Mouse (Mus musculus): Measurements from ENCODE around the gene Ggta1. TPM values are rescaled to one million over a fixed set of nuclear protein-coding genes. Genes with fewer than 3 reads are reported as not detected.
A peak's percentile ranks its signal among the peaks of the same experiment; 100 is the strongest.

Gene Ggta1
- polyA plus RNA-seq, 1 experiment from 2014 or later: 7.2 TPM

- no peak overlapping the region for H3K9ac ChIP-seq (ENCODE audit: low read length)
- H3K27ac ChIP-seq (ENCODE audit: low read depth, low read length): no peak overlapping the region
- no peaks in the 10 kb centered on the region for H3K4me1 ChIP-seq (replicated peaks; ENCODE audit: control insufficient read depth, insufficient read depth, low read length)
- DNase-seq (ENCODE audit: low spot score): peak; percentile 9
- no peak overlapping the region for H3K4me2 ChIP-seq (ENCODE audit: low read depth, low read length, severe bottlenecking)
- no peaks in the 10 kb centered on the region for H3K9me3 ChIP-seq (ENCODE audit: control insufficient read depth, low read length)
- no peaks in the 10 kb centered on the region for H3K27me3 ChIP-seq (ENCODE audit: control insufficient read depth, insufficient read depth, low read length)
- no peak for ATAC-seq (replicated peaks; ENCODE audit: low FRiP score)
- H3K36me3 ChIP-seq (ENCODE audit: control insufficient read depth, insufficient read depth, low read length): no peaks in the 10 kb centered on the region
- 45% methylated on average over 1 of the region's 1 CpGs for WGBS
- no peak overlapping the region for H3K4me3 ChIP-seq (ENCODE audit: low read depth, low read length)
Measured at GRCm38 (mm10) chr2:35406611-35407010, 56.4 kb downstream of the Ggta1 start.

GRCm38 (mm10) chr2:35402391-35402790 lies 60.6 kb downstream of the Ggta1 start:
- H3K4me2 ChIP-seq (ENCODE audit: low read depth, low read length, severe bottlenecking): no peak overlapping the region
- no peaks in the 10 kb centered on the region for H3K4me1 ChIP-seq (replicated peaks; ENCODE audit: control insufficient read depth, insufficient read depth, low read length)
- no peak overlapping the region for H3K9ac ChIP-seq (ENCODE audit: low read length)
- no peak overlapping the region for H3K4me3 ChIP-seq (ENCODE audit: low read depth, low read length)
- no peaks in the 10 kb centered on the region for H3K36me3 ChIP-seq (ENCODE audit: control insufficient read depth, insufficient read depth, low read length)
- H3K27ac ChIP-seq (ENCODE audit: low read depth, low read length): no peak overlapping the region
- 95% methylated on average over 16 of the region's 16 CpGs for WGBS
- H3K9me3 ChIP-seq (ENCODE audit: control insufficient read depth, low read length): no peaks in the 10 kb centered on the region
- no peaks in the 10 kb centered on the region for H3K27me3 ChIP-seq (ENCODE audit: control insufficient read depth, insufficient read depth, low read length)
- DNase-seq (ENCODE audit: low spot score) (peak; percentile 45), ATAC-seq (replicated peaks; ENCODE audit: low FRiP score) (no peak)

- no peaks in the 10 kb centered on the region for H3K27me3 ChIP-seq (ENCODE audit: control insufficient read depth, insufficient read depth, low read length)
- no peak overlapping the region for H3K4me2 ChIP-seq (ENCODE audit: low read depth, low read length, severe bottlenecking)
- H3K4me3 ChIP-seq (ENCODE audit: low read depth, low read length): no peak overlapping the region
- no peak overlapping the region for H3K9ac ChIP-seq (ENCODE audit: low read length)
- H3K9me3 ChIP-seq (ENCODE audit: control insufficient read depth, low read length): no peaks in the 10 kb centered on the region
- H3K27ac ChIP-seq (ENCODE audit: low read depth, low read length): no peak overlapping the region
- no peaks in the 10 kb centered on the region for H3K36me3 ChIP-seq (ENCODE audit: control insufficient read depth, insufficient read depth, low read length)
- WGBS: 87% methylated on average over 7 of the region's 7 CpGs
- ATAC-seq (replicated peaks; ENCODE audit: low FRiP score): no peak
- no peak for DNase-seq (ENCODE audit: low spot score)
- H3K4me1 ChIP-seq (replicated peaks; ENCODE audit: control insufficient read depth, insufficient read depth, low read length): no peaks in the 10 kb centered on the region
Measured at GRCm38 (mm10) chr2:35400739-35401138, 62.3 kb downstream of the Ggta1 start.

DNA sequence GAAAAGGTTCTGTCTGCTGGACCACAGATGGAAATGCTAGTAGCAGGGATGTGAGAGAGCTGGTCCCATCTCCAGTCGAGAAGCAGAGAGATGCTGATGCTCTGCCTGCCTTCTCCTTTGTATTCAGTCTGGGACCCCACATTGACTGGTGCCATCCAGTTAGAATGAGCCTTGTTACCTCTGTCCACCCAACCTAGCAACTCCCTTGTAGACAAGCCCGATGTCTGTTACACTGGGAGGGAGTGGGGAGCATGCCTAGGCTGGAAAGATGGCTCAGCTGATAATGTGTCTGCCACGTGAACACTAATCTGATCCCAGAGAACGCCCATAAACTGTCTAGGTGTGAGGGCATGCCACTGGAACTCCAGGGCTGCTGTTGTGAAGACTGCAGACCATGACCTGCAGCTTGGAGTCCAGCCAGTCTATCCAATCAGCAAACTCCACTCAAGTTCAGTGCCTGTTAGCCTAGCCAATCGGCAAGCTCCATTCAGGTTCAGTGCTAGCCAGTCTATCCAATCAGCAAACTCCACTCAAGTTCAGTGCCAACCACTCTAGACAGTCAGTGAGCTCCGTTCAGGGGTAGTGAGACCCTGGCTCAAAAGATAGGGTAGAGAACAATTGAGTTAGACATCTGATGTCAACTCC lies 64.7 kb downstream of the Ggta1 start:
- Histone ChIP-seq H3K27me3 (ENCODE audit: control insufficient read depth, insufficient read depth, low read length) (no peaks in the 10 kb centered on the region), H3K27ac (ENCODE audit: low read depth, low read length) (no peak overlapping the region), H3K36me3 (ENCODE audit: control insufficient read depth, insufficient read depth, low read length) (no peaks in the 10 kb centered on the region), H3K9me3 (ENCODE audit: control insufficient read depth, low read length) (no peaks in the 10 kb centered on the region), H3K4me3 (ENCODE audit: low read depth, low read length) (no peak overlapping the region), H3K4me1 (replicated peaks; ENCODE audit: control insufficient read depth, insufficient read depth, low read length) (no peaks in the 10 kb centered on the region), H3K4me2 (ENCODE audit: low read depth, low read length, severe bottlenecking) (no peak overlapping the region), H3K9ac (ENCODE audit: low read length) (no peak overlapping the region)
- DNase-seq (ENCODE audit: low spot score): no peak
- WGBS: 81% methylated on average over 6 of the region's 6 CpGs
- no peak for ATAC-seq (replicated peaks; ENCODE audit: low FRiP score)

DNA sequence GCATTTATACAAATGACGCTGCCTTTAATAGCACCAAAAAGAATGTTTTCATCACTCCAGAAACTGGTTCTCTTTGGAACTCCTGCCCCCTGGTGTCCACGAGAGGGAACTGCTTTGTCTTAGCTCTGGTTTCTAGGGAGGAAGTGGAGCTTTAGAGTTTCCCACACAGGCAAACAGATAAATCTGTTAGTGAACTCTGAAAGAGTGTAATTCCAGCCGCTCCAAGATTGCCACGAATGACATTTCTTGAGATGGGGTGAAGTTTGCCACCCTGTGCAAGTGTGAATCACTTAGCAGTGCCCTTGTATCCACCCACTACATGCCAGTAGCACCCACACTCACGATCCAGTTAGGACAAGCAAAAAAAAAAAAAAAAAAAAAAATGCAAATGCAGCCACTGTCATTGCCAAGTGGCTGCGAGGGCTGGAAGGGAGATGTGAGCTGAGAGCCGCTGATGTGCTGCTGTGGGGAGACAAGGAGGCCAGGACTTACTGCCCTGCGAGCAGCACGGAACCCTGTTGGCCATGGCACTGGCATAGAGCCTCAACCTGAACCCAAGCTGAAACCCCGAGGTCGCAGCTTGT lies 65.3 kb downstream of the Ggta1 start:
- H3K4me3 ChIP-seq (ENCODE audit: low read depth, low read length): no peak overlapping the region
- ATAC-seq (replicated peaks; ENCODE audit: low FRiP score) (no peak), DNase-seq (ENCODE audit: low spot score) (peak; percentile 67)
- H3K9me3 ChIP-seq (ENCODE audit: control insufficient read depth, low read length): no peaks in the 10 kb centered on the region
- 58% methylated on average over 11 of the region's 11 CpGs for WGBS
- H3K36me3 ChIP-seq (ENCODE audit: control insufficient read depth, insufficient read depth, low read length): no peaks in the 10 kb centered on the region
- no peaks in the 10 kb centered on the region for H3K4me1 ChIP-seq (replicated peaks; ENCODE audit: control insufficient read depth, insufficient read depth, low read length)
- H3K27ac ChIP-seq (ENCODE audit: low read depth, low read length): no peak overlapping the region
- no peak overlapping the region for H3K4me2 ChIP-seq (ENCODE audit: low read depth, low read length, severe bottlenecking)
- H3K9ac ChIP-seq (ENCODE audit: low read length): no peak overlapping the region
- H3K27me3 ChIP-seq (ENCODE audit: control insufficient read depth, insufficient read depth, low read length): no peaks in the 10 kb centered on the region

DNA sequence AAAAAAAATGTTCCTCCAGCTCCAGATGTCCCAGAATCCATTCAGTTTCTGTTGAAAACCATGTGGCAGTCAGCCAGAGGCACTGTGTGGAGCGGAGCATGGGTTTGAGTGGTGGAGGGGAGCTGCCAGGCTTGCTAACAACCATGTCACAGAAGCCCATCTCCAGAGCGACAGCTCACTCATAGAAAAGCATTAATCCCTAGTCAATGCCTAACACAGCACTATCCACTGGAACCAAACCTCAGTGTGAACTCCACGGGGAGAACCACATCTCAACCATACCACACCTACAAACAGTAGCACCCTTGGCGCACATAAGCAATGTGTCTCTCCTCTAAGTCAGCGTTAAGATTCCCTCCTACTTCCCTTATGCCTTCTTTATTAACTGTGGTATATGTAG lies 65.9 kb downstream of the Ggta1 start, which contains the start of gene 4930402F06Rik:
Gene 4930402F06Rik, minus strand, starts transcription at position 80 of the 400 bp plus-strand sequence.
- Histone ChIP-seq H3K4me1 (replicated peaks; ENCODE audit: control insufficient read depth, insufficient read depth, low read length) (no peaks in the 10 kb centered on the region), H3K9me3 (ENCODE audit: control insufficient read depth, low read length) (no peaks in the 10 kb centered on the region), H3K27ac (ENCODE audit: low read depth, low read length) (no peak within 1 kb of the TSS), H3K4me3 (ENCODE audit: low read depth, low read length) (no peak within 1 kb of the TSS), H3K27me3 (ENCODE audit: control insufficient read depth, insufficient read depth, low read length) (no peaks in the 10 kb centered on the region), H3K9ac (ENCODE audit: low read length) (no peak within 1 kb of the TSS), H3K4me2 (ENCODE audit: low read depth, low read length, severe bottlenecking) (no peak within 1 kb of the TSS), H3K36me3 (ENCODE audit: control insufficient read depth, insufficient read depth, low read length) (no peaks in the 10 kb centered on the region)
- DNase-seq (ENCODE audit: low spot score) (no peak), ATAC-seq (replicated peaks; ENCODE audit: low FRiP score) (no peak)
- WGBS: 78% methylated on average over 5 of the region's 5 CpGs

GRCm38 (mm10) chr2:35385441-35385871 lies 77.6 kb downstream of the Ggta1 start:
- Histone ChIP-seq H3K27ac (ENCODE audit: low read depth, low read length) (no peak overlapping the region), H3K4me1 (replicated peaks; ENCODE audit: control insufficient read depth, insufficient read depth, low read length) (no peaks in the 10 kb centered on the region), H3K4me2 (ENCODE audit: low read depth, low read length, severe bottlenecking) (no peak overlapping the region), H3K27me3 (ENCODE audit: control insufficient read depth, insufficient read depth, low read length) (no peaks in the 10 kb centered on the region), H3K9me3 (ENCODE audit: control insufficient read depth, low read length) (no peaks in the 10 kb centered on the region), H3K4me3 (ENCODE audit: low read depth, low read length) (no peak overlapping the region), H3K36me3 (ENCODE audit: control insufficient read depth, insufficient read depth, low read length) (no peaks in the 10 kb centered on the region), H3K9ac (ENCODE audit: low read length) (no peak overlapping the region)
- WGBS: 90% methylated on average over 9 of the region's 9 CpGs
- DNase-seq (ENCODE audit: low spot score) (no peak), ATAC-seq (replicated peaks; ENCODE audit: low FRiP score) (no peak)

- 77% methylated on average over 9 of the region's 9 CpGs for WGBS
- H3K4me1 ChIP-seq (replicated peaks; ENCODE audit: control insufficient read depth, insufficient read depth, low read length): no peaks in the 10 kb centered on the region
- H3K9me3 ChIP-seq (ENCODE audit: control insufficient read depth, low read length): no peaks in the 10 kb centered on the region
- DNase-seq (ENCODE audit: low spot score) (no peak), ATAC-seq (replicated peaks; ENCODE audit: low FRiP score) (no peak)
- H3K4me2 ChIP-seq (ENCODE audit: low read depth, low read length, severe bottlenecking): no peak overlapping the region
- H3K27ac ChIP-seq (ENCODE audit: low read depth, low read length): no peak overlapping the region
- no peaks in the 10 kb centered on the region for H3K27me3 ChIP-seq (ENCODE audit: control insufficient read depth, insufficient read depth, low read length)
- H3K9ac ChIP-seq (ENCODE audit: low read length): no peak overlapping the region
- H3K4me3 ChIP-seq (ENCODE audit: low read depth, low read length): no peak overlapping the region
- no peaks in the 10 kb centered on the region for H3K36me3 ChIP-seq (ENCODE audit: control insufficient read depth, insufficient read depth, low read length)
Measured at GRCm38 (mm10) chr2:35379306-35379705, 83.7 kb downstream of the Ggta1 start.

DNA sequence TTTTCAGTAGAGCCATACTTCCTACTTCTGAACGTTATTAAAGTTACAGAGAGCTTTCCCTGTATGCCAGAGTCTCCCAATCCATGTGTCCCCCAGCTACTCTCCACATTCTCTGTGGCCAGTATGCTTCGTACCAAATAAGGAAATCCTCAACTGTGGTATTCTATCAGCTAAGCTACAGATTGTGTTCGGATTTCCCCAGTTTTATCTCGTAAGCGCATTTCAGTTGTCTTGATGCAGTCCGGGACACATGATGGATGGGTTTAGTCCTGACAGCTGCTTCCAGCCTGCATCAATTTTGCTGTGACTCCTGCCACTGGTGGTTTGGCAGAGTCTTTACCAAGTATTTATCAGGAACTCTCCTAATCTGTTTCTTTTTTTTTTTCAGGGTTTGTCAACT lies 85.4 kb downstream of the Ggta1 start:
- no peaks in the 10 kb centered on the region for H3K36me3 ChIP-seq (ENCODE audit: control insufficient read depth, insufficient read depth, low read length)
- H3K27ac ChIP-seq (ENCODE audit: low read depth, low read length): no peak overlapping the region
- WGBS: 83% methylated on average over 6 of the region's 6 CpGs
- no peak overlapping the region for H3K4me3 ChIP-seq (ENCODE audit: low read depth, low read length)
- H3K27me3 ChIP-seq (ENCODE audit: control insufficient read depth, insufficient read depth, low read length): no peaks in the 10 kb centered on the region
- H3K9me3 ChIP-seq (ENCODE audit: control insufficient read depth, low read length): no peaks in the 10 kb centered on the region
- DNase-seq (ENCODE audit: low spot score): no peak
- no peaks in the 10 kb centered on the region for H3K4me1 ChIP-seq (replicated peaks; ENCODE audit: control insufficient read depth, insufficient read depth, low read length)
- no peak for ATAC-seq (replicated peaks; ENCODE audit: low FRiP score)
- no peak overlapping the region for H3K9ac ChIP-seq (ENCODE audit: low read length)
- no peak overlapping the region for H3K4me2 ChIP-seq (ENCODE audit: low read depth, low read length, severe bottlenecking)
